Mouse (Mus musculus) kidney, adult 2 months (tissue): Measurements from ENCODE around the gene Kcnn4. TPM values are rescaled to one million over a fixed set of nuclear protein-coding genes. Genes with fewer than 3 reads are reported as not detected.

Experiments used
- DNase-seq: peaks from one replicate; pipeline ENCODE4 v3.0.0; 2021
- H3K27ac ChIP-seq: fragments of 200-500 bp; 2 replicates; pipeline ENCODE4 v1.5.1; 2012; ENCODE audit warnings: low read depth, low read length, control low read depth, inconsistent platforms; ENCODE audit not compliant: insufficient read depth
- H3K27me3 ChIP-seq: fragments of 200-500 bp; replicated peaks from 2 replicates; pipeline ENCODE4 v1.6.1; 2012; ENCODE audit warnings: mild to moderate bottlenecking, moderate library complexity, low read length, inconsistent platforms; ENCODE audit not compliant: control insufficient read depth, insufficient read depth
- H3K36me3 ChIP-seq: fragments of 200-500 bp; 2 replicates; pipeline ENCODE4 v1.6.1; 2012; ENCODE audit warnings: mild to moderate bottlenecking, moderate library complexity, low read length, inconsistent platforms; ENCODE audit not compliant: control insufficient read depth, insufficient read depth
- H3K4me1 ChIP-seq: fragments of 200-500 bp; 2 replicates; pipeline ENCODE4 v1.6.1; 2011; ENCODE audit warnings: low read length; ENCODE audit not compliant: control insufficient read depth, insufficient read depth
- H3K4me3 ChIP-seq: fragments of 200-500 bp; 2 replicates; pipeline ENCODE4 v1.5.1; 2011; ENCODE audit warnings: mild to moderate bottlenecking, low read depth, low read length, control low read depth; ENCODE audit not compliant: insufficient read depth
- CTCF ChIP-seq: fragments of 200-500 bp; conservative IDR thresholded peaks from 2 replicates; pipeline ENCODE4 v1.5.1; 2011; ENCODE audit warnings: low read depth, mild to moderate bottlenecking, control low read depth, low read length, moderate library complexity, mixed read lengths; ENCODE audit not compliant: insufficient read depth, insufficient read length
- POLR2A ChIP-seq: fragments of 200-500 bp; IDR thresholded peaks from one replicate; pipeline ENCODE4 v1.6.1; 2011; ENCODE audit warnings: low read depth, low read length, control low read depth
- WGBS: fragments of 180-500 bp; shearing (Covaris S2); methylation state at CpG from one replicate; pipeline ENCODE4 v1.1.7; 2018; 5-methylcytosine and 5-hydroxymethylcytosine counted together
- polyA plus RNA-seq: library from polyadenylated mRNA; depleted of rRNA; stranded (reverse); fragments of >200 nt; gene quantifications from 2 replicates; pipeline ENCODE4 v1.2.3, GENCODE M21; 2012

Kcnn4 gene
- polyA plus RNA-seq, 1 experiment: 4.1 TPM

- Histone ChIP-seq H3K36me3 (no peaks in the 10 kb centered on the region), H3K4me1 (no peaks in the 10 kb centered on the region), H3K27ac (no peak overlapping the region), H3K27me3 (no peaks in the 10 kb centered on the region), H3K4me3 (no peak overlapping the region)
- TF ChIP-seq POLR2A (no peak), CTCF (no peak)
- 93% methylated on average over 8 of the region's 8 CpGs for WGBS
- no peak for DNase-seq
These were observed 49.5 kb downstream of the Kcnn4 start for GRCm38 (mm10) chr7:24419579-24419978.

DNA sequence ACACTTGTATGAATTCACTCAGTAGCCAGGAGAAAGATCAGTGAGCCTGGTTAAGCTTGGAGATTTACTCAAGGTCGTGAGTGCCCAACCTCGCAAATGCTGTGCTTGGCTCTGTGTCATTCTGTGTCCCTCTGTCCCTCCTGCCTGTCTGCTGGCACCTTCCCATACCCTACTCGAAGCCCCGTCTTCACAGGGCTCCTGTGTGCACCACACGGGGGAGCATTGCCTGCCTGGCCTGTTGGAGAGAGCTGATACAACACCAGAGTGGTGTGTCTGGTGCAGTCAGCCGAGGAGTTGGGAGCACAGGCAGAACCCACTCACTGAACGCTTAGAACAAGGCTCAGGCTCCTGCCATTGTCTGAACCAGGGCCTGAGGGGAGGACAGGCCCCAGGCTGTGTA is 51.6 kb downstream of the Kcnn4 start:
- WGBS: 59% methylated on average over 7 of the region's 7 CpGs

GRCm38 (mm10) chr7:24422251-24422650 is 52.2 kb downstream of the Kcnn4 start:
- Histone ChIP-seq H3K27me3 (no peaks in the 10 kb centered on the region), H3K27ac (no peak overlapping the region), H3K36me3 (no peaks in the 10 kb centered on the region), H3K4me3 (no peak overlapping the region), H3K4me1 (no peaks in the 10 kb centered on the region)
- DNase-seq: peak; percentile 41
- WGBS: 75% methylated on average over 8 of the region's 8 CpGs
- TF ChIP-seq POLR2A: no peak
- no peak for TF ChIP-seq CTCF

More for the DNA sequence above, 51.6 kb downstream of the Kcnn4 start:
- H3K4me3 ChIP-seq: no peak overlapping the region
- H3K27ac ChIP-seq: no peak overlapping the region
- no peaks in the 10 kb centered on the region for H3K4me1 ChIP-seq
- H3K27me3 ChIP-seq: no peaks in the 10 kb centered on the region
- no peak for DNase-seq
- no peak for TF ChIP-seq CTCF
- TF ChIP-seq POLR2A: no peak
- no peaks in the 10 kb centered on the region for H3K36me3 ChIP-seq

GRCm38 (mm10) chr7:24423107-24423763 is 53.2 kb downstream of the Kcnn4 start:
- H3K27ac ChIP-seq: no peak overlapping the region
- no peaks in the 10 kb centered on the region for H3K4me1 ChIP-seq
- WGBS: 77% methylated on average over 15 of the region's 15 CpGs
- no peak overlapping the region for H3K4me3 ChIP-seq
- no peak for TF ChIP-seq POLR2A
- TF ChIP-seq CTCF: no peak
- H3K36me3 ChIP-seq: no peaks in the 10 kb centered on the region
- H3K27me3 ChIP-seq: no peaks in the 10 kb centered on the region
- no peak for DNase-seq

DNA sequence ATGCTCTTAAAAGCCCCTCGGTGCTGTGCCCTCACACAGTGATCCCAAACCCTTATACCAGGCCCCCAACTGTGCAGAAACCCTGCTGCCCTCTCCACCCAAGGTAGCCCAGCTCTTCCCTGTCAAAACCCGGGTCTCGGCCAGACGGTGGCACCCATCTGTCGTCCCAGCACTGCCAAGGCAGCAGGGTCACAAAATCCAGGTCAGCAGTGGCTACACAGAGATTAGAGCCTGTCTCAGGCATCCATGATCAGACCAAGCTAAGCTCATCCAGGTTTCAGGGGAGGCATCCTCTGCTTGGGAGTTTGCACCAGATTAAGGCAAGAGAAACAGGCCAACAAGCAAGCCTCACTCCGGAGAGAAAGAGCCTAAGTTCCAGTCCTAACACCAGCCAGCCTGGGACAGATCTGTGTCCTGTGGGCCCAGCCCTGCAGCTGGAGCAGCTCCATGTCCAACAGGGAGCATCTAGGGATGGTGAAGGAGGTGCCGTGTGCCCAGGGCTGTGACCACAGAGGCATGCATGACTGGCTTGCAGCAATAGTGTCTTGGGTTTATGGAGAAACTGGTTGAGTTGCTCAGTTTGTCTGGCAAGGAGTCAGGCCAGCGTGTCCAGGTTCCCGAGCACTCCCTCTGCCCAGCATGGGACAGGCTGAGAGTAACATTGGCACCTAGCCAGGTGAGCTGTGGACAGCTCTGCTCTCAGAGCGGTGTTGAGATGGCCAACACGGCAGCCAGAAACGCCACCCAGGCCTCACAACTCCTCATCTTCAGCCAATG is 54.1 kb downstream of the Kcnn4 start:
- TF ChIP-seq CTCF (no peak), POLR2A (no peak)
- Histone ChIP-seq H3K4me1 (no peaks in the 10 kb centered on the region), H3K27me3 (no peaks in the 10 kb centered on the region), H3K36me3 (no peaks in the 10 kb centered on the region), H3K4me3 (no peak overlapping the region), H3K27ac (no peak overlapping the region)
- DNase-seq: peak; percentile 40
- WGBS: 60% methylated on average over 12 of the region's 12 CpGs

- DNase-seq: no peak
- no peaks in the 10 kb centered on the region for H3K27me3 ChIP-seq
- H3K27ac ChIP-seq: no peak overlapping the region
- WGBS: 81% methylated on average over 9 of the region's 9 CpGs
- H3K4me3 ChIP-seq: no peak overlapping the region
- H3K36me3 ChIP-seq: no peaks in the 10 kb centered on the region
- no peaks in the 10 kb centered on the region for H3K4me1 ChIP-seq
- no peak for TF ChIP-seq POLR2A
- TF ChIP-seq CTCF: no peak
These were observed 55.9 kb downstream of the Kcnn4 start for GRCm38 (mm10) chr7:24425919-24426318.

- no peak overlapping the region for H3K27ac ChIP-seq
- no peak for DNase-seq
- TF ChIP-seq CTCF (no peak), POLR2A (no peak)
- no peaks in the 10 kb centered on the region for H3K4me1 ChIP-seq
- H3K4me3 ChIP-seq: no peak overlapping the region
- WGBS: 98% methylated on average over 8 of the region's 8 CpGs
- no peaks in the 10 kb centered on the region for H3K36me3 ChIP-seq
- no peaks in the 10 kb centered on the region for H3K27me3 ChIP-seq
These were observed 57.1 kb downstream of the Kcnn4 start for GRCm38 (mm10) chr7:24427168-24427567.

- no peak for TF ChIP-seq POLR2A
- TF ChIP-seq CTCF: no peak
- WGBS: 92% methylated on average over 5 of the region's 5 CpGs
- Histone ChIP-seq H3K4me1 (no peaks in the 10 kb centered on the region), H3K27me3 (no peaks in the 10 kb centered on the region), H3K27ac (no peak overlapping the region), H3K36me3 (no peaks in the 10 kb centered on the region), H3K4me3 (no peak overlapping the region)
- no peak for DNase-seq
These were observed 58.7 kb downstream of the Kcnn4 start for GRCm38 (mm10) chr7:24428725-24429124.
